Mouse (Mus musculus) retina, postnatal 1 day (tissue): Measurements from ENCODE around the gene C8a.

Experiments
- DNase-seq: peaks from one replicate; pipeline ENCODE4 v3.0.0-alpha.2; 2012

C8a gene

GRCm38 (mm10) chr4:104766065-104766464 is 110.1 kb downstream of the C8a start, which contains the start of gene C8b:
Gene C8b (plus strand): TSS chr4:104766317.
- DNase-seq = no peak
